Mouse (Mus musculus) central nervous system, embryonic 14 days (tissue): ENCODE results near the gene Trim28. TPM values are rescaled to one million over a fixed set of nuclear protein-coding genes. Genes with fewer than 3 reads are reported as not detected.

Experiments
- polyA plus RNA-seq: library from polyadenylated mRNA; depleted of rRNA; stranded (reverse); fragments of >200 nt; gene quantifications from 2 replicates; pipeline ENCODE4 v1.2.3, GENCODE M21; 2012; rRNA removed

Trim28 gene
- 546 and 564 TPM in 2 replicates for polyA plus RNA-seq

GRCm38 (mm10) chr7:12998851-12999250 lies at the start of gene Trim28:
Trim28 (plus strand) TSS chr7:12999114.

GRCm38 (mm10) chr7:12965678-12966091 lies 33.2 kb upstream of the Trim28 start, which contains the start of gene Zfp324:
Zfp324 (plus strand) TSS chr7:12965838.

GRCm38 (mm10) chr7:12977682-12978389 lies 21.1 kb upstream of the Trim28 start, which contains the start of gene Zfp446:
Zfp446 (plus strand) TSS chr7:12977848.

GRCm38 (mm10) chr7:12998053-12998452 lies 861 bp upstream of the Trim28 start, which contains the start of gene Slc27a5:
Slc27a5 (minus strand) TSS chr7:12998192.

GRCm38 (mm10) chr7:13010005-13010908 lies 11.3 kb downstream of the Trim28 start, which contains the start of gene Zbtb45:
Zbtb45 (minus strand) TSS chr7:13010034.

GRCm38 (mm10) chr7:13034148-13034977 lies 35.4 kb downstream of the Trim28 start, which contains the start of gene Chmp2a:
Chmp2a (minus strand) TSS chr7:13034807.

GRCm38 (mm10) chr7:13037901-13038555 lies 39.1 kb downstream of the Trim28 start, which contains the start of gene Ube2m:
Ube2m (minus strand) TSS chr7:13038275.

GRCm38 (mm10) chr7:13054287-13055010 lies 55.5 kb downstream of the Trim28 start, which contains the start of gene Mzf1:
Mzf1 (minus strand) TSS chr7:13054764.

Other genes with a start within 250 kb of the Trim28 start
- 22.9 and 25.7 TPM in 2 replicates for gene Zscan18, start 195.5 kb upstream of the Trim28 start, polyA plus RNA-seq
- 19.9 and 21.0 TPM in 2 replicates for gene Zfp329, start 180.3 kb upstream of the Trim28 start, polyA plus RNA-seq
- 10.8 and 11.1 TPM in 2 replicates for gene Zfp110, start 164.4 kb upstream of the Trim28 start, polyA plus RNA-seq
- 7.5 and 8.7 TPM in 2 replicates for gene Zfp128, start 117.9 kb upstream of the Trim28 start, polyA plus RNA-seq
- 12.6 and 13.3 TPM in 2 replicates for gene Zscan22, start 101.3 kb upstream of the Trim28 start, polyA plus RNA-seq
- gene Rps5, start 76.8 kb upstream of the Trim28 start, polyA plus RNA-seq = 1,967 and 2,052 TPM in 2 replicates
- gene Rnf225, start 71.7 kb upstream of the Trim28 start, polyA plus RNA-seq = 2.3 and 2.4 TPM in 2 replicates
- 10.4 and 11.4 TPM in 2 replicates for gene Zfp324, start 33.3 kb upstream of the Trim28 start, polyA plus RNA-seq
- 13.4 and 14.1 TPM in 2 replicates for gene Zfp446, start 21.3 kb upstream of the Trim28 start, polyA plus RNA-seq
- gene Slc27a5, start 922 bp upstream of the Trim28 start, polyA plus RNA-seq = 1.0 and 1.2 TPM in 2 replicates
- 40.4 and 41.9 TPM in 2 replicates for gene Zbtb45, start 10.9 kb downstream of the Trim28 start, polyA plus RNA-seq
- 199 and 203 TPM in 2 replicates for gene Chmp2a, start 35.7 kb downstream of the Trim28 start, polyA plus RNA-seq
- gene Ube2m, start 39.2 kb downstream of the Trim28 start, polyA plus RNA-seq = 327 and 336 TPM in 2 replicates
- 9.8 and 10.5 TPM in 2 replicates for gene Mzf1, start 55.6 kb downstream of the Trim28 start, polyA plus RNA-seq
- gene Vmn1r85, start 96.1 kb downstream of the Trim28 start, polyA plus RNA-seq = 0.04 TPM in 2 replicates
- gene Vmn1r86, start 120.8 kb downstream of the Trim28 start, polyA plus RNA-seq = not detected in 2 replicates
- gene Vmn1r87, start 141.0 kb downstream of the Trim28 start, polyA plus RNA-seq = not detected in 2 replicates
- gene Vmn1r88, start 160.5 kb downstream of the Trim28 start, polyA plus RNA-seq = not detected in 2 replicates
- not detected in 2 replicates for gene Vmn1r89, start 213.9 kb downstream of the Trim28 start, polyA plus RNA-seq